Mouse (Mus musculus) olfactory bulb, adult 2 months (tissue): ENCODE measurements around the gene Pkn3.

Experiments
- CTCF ChIP-seq: fragments of 200-500 bp; IDR thresholded peaks from 2 replicates; pipeline ENCODE4 v1.5.1; 2012; ENCODE audit warnings: low read depth, mild to moderate bottlenecking, low read length, moderate library complexity; ENCODE audit not compliant: insufficient read depth
- POLR2A ChIP-seq: fragments of 200-500 bp; IDR thresholded peaks from 2 replicates; pipeline ENCODE4 v1.6.1; 2012; ENCODE audit warnings: mild to moderate bottlenecking, low read depth, low read length, moderate library complexity; ENCODE audit not compliant: insufficient read depth

- TF ChIP-seq CTCF (no peak), POLR2A (no peak)
Observed at GRCm38 (mm10) chr2:30132801-30133612, 55.5 kb downstream of the Pkn3 start.
